Mouse (Mus musculus): ENCODE measurements around the gene Eno4. TPM values are rescaled to one million over a fixed set of nuclear protein-coding genes. Genes with fewer than 3 reads are reported as not detected.

The Eno4 gene
- polyA plus RNA-seq, 1 experiment from 2014 or later = not detected

GRCm38 (mm10) chr19:58975216-58975863 is 32.1 kb downstream of the Eno4 start:
- WGBS (ENCODE audit: insufficient replicate concordance) = 63% methylated on average over 11 of the region's 11 CpGs
- no peak for ATAC-seq (ENCODE audit: insufficient read depth)

GRCm38 (mm10) chr19:58978401-58979171 is 35.4 kb downstream of the Eno4 start:
- Histone ChIP-seq H3K4me1 (replicated peaks) (peaks cover 13% of the 10 kb centered on the region; the same call in 1 of the 2 replicates), H3K4me2 (peak overlapping the region; percentile 37; the same call in 1 of the 2 replicates), H3K27ac (replicated peaks) (no peak overlapping the region), H3K27me3 (no peaks in the 10 kb centered on the region), H3K9me3 (replicated peaks) (no peaks in the 10 kb centered on the region), H3K36me3 (replicated peaks) (no peaks in the 10 kb centered on the region), H3K9ac (no peak overlapping the region), H3K4me3 (replicated peaks) (no peak overlapping the region)
- ATAC-seq (ENCODE audit: insufficient read depth) = peak; percentile 91
- 26% methylated on average over 11 of the region's 11 CpGs for WGBS (ENCODE audit: insufficient replicate concordance)

More at GRCm38 (mm10) chr19:58975216-58975863, 32.1 kb downstream of the Eno4 start:
- Histone ChIP-seq H3K4me2 (no peak overlapping the region), H3K36me3 (replicated peaks) (no peaks in the 10 kb centered on the region), H3K27ac (replicated peaks) (no peak overlapping the region), H3K4me3 (replicated peaks) (no peak overlapping the region), H3K9ac (no peak overlapping the region), H3K27me3 (no peaks in the 10 kb centered on the region), H3K9me3 (replicated peaks) (no peaks in the 10 kb centered on the region), H3K4me1 (replicated peaks) (peaks cover 13% of the 10 kb centered on the region; the same call in 1 of the 2 replicates)

- 52% methylated on average over 13 of the region's 13 CpGs for WGBS (ENCODE audit: insufficient replicate concordance)
- Histone ChIP-seq H3K36me3 (replicated peaks) (no peaks in the 10 kb centered on the region), H3K4me2 (no peak overlapping the region), H3K4me1 (replicated peaks) (peaks cover 13% of the 10 kb centered on the region; the same call in 1 of the 2 replicates), H3K27ac (replicated peaks) (no peak overlapping the region), H3K9me3 (replicated peaks) (no peaks in the 10 kb centered on the region), H3K27me3 (no peaks in the 10 kb centered on the region), H3K4me3 (replicated peaks) (no peak overlapping the region), H3K9ac (no peak overlapping the region)
- ATAC-seq (ENCODE audit: insufficient read depth) = no peak
Observed at GRCm38 (mm10) chr19:58979436-58980055, 36.3 kb downstream of the Eno4 start.

GRCm38 (mm10) chr19:58980056-58980440 is 36.8 kb downstream of the Eno4 start:
- no peaks in the 10 kb centered on the region for H3K9me3 ChIP-seq (replicated peaks)
- no peak overlapping the region for H3K9ac ChIP-seq
- H3K4me1 ChIP-seq (replicated peaks) = peaks cover 13% of the 10 kb centered on the region; the same call in 1 of the 2 replicates
- no peak overlapping the region for H3K4me3 ChIP-seq (replicated peaks)
- H3K27ac ChIP-seq (replicated peaks) = no peak overlapping the region
- H3K27me3 ChIP-seq = no peaks in the 10 kb centered on the region
- H3K4me2 ChIP-seq = no peak overlapping the region
- ATAC-seq (ENCODE audit: insufficient read depth) = no peak
- 55% methylated on average over 5 of the region's 5 CpGs for WGBS (ENCODE audit: insufficient replicate concordance)
- no peaks in the 10 kb centered on the region for H3K36me3 ChIP-seq (replicated peaks)

GRCm38 (mm10) chr19:58981571-58981970 is 38.3 kb downstream of the Eno4 start:
- Histone ChIP-seq H3K27me3 (no peaks in the 10 kb centered on the region), H3K9me3 (replicated peaks) (no peaks in the 10 kb centered on the region), H3K9ac (no peak overlapping the region), H3K4me1 (replicated peaks) (peaks cover 13% of the 10 kb centered on the region; the same call in 1 of the 2 replicates), H3K4me2 (no peak overlapping the region), H3K36me3 (replicated peaks) (no peaks in the 10 kb centered on the region), H3K4me3 (replicated peaks) (no peak overlapping the region), H3K27ac (replicated peaks) (no peak overlapping the region)
- WGBS (ENCODE audit: insufficient replicate concordance) = 53% methylated on average over 9 of the region's 9 CpGs
- no peak for ATAC-seq (ENCODE audit: insufficient read depth)

- no peaks in the 10 kb centered on the region for H3K9me3 ChIP-seq (replicated peaks)
- H3K27ac ChIP-seq (replicated peaks) = no peak overlapping the region
- H3K36me3 ChIP-seq (replicated peaks) = no peaks in the 10 kb centered on the region
- WGBS (ENCODE audit: insufficient replicate concordance) = 74% methylated on average over 6 of the region's 6 CpGs
- no peak overlapping the region for H3K9ac ChIP-seq
- H3K27me3 ChIP-seq = no peaks in the 10 kb centered on the region
- ATAC-seq (ENCODE audit: insufficient read depth) = no peak
- H3K4me2 ChIP-seq = no peak overlapping the region
- no peak overlapping the region for H3K4me3 ChIP-seq (replicated peaks)
- no peaks in the 10 kb centered on the region for H3K4me1 ChIP-seq (replicated peaks)
Observed at GRCm38 (mm10) chr19:59002827-59003226, 59.6 kb downstream of the Eno4 start.

GRCm38 (mm10) chr19:59006577-59007340 is 63.5 kb downstream of the Eno4 start:
- Histone ChIP-seq H3K9ac (no peak overlapping the region), H3K4me2 (no peak overlapping the region), H3K4me3 (replicated peaks) (no peak overlapping the region), H3K9me3 (replicated peaks) (no peaks in the 10 kb centered on the region), H3K27ac (replicated peaks) (no peak overlapping the region), H3K4me1 (replicated peaks) (no peaks in the 10 kb centered on the region), H3K27me3 (no peaks in the 10 kb centered on the region), H3K36me3 (replicated peaks) (no peaks in the 10 kb centered on the region)
- ATAC-seq (ENCODE audit: insufficient read depth) = no peak
- WGBS (ENCODE audit: insufficient replicate concordance) = 75% methylated on average over 15 of the region's 15 CpGs

GRCm38 (mm10) chr19:59010802-59011201 is 67.6 kb downstream of the Eno4 start:
- 51% methylated on average over 5 of the region's 5 CpGs for WGBS (ENCODE audit: insufficient replicate concordance)
- Histone ChIP-seq H3K27ac (replicated peaks) (no peak overlapping the region), H3K4me1 (replicated peaks) (no peaks in the 10 kb centered on the region), H3K27me3 (no peaks in the 10 kb centered on the region), H3K9me3 (replicated peaks) (no peaks in the 10 kb centered on the region), H3K36me3 (replicated peaks) (no peaks in the 10 kb centered on the region), H3K9ac (no peak overlapping the region), H3K4me3 (replicated peaks) (no peak overlapping the region), H3K4me2 (no peak overlapping the region)
- no peak for ATAC-seq (ENCODE audit: insufficient read depth)

Small RNA genes within 50 kb of the gene (microRNA-seq; reads per million reads assigned to microRNA genes)
- gene Mir3086 = 2.3 reads per million

Other genes starting within 250 kb of the Eno4 start
- 35.0 and 66.9 TPM in 2 replicates for gene Pnliprp1, start 214.5 kb upstream of the Eno4 start, polyA plus RNA-seq (2015; fragmentation: Nextera tagmentation; extraction: Ambion mirVana)
- gene Pnliprp2, start 183.7 kb upstream of the Eno4 start, polyA plus RNA-seq (2015; fragmentation: Nextera tagmentation; extraction: Ambion mirVana) = 2.0 and 2.6 TPM in 2 replicates
- gene 1700019N19Rik, start 149.0 kb upstream of the Eno4 start, polyA plus RNA-seq (2015; fragmentation: Nextera tagmentation; extraction: Ambion mirVana) = not detected in 2 replicates
- gene Hspa12a, start 229 bp downstream of the Eno4 start, polyA plus RNA-seq (2015; fragmentation: Nextera tagmentation; extraction: Ambion mirVana) = 0.33 and 0.39 TPM in 2 replicates
- gene Shtn1, start 132.7 kb downstream of the Eno4 start, polyA plus RNA-seq (2015; fragmentation: Nextera tagmentation; extraction: Ambion mirVana) = 0.53 and 0.89 TPM in 2 replicates
- gene Vax1, start 226.6 kb downstream of the Eno4 start, polyA plus RNA-seq (2015; fragmentation: Nextera tagmentation; extraction: Ambion mirVana) = not detected in 2 replicates

Data from liver, embryonic 15.5 days (tissue).